Mouse (Mus musculus): ENCODE results near the gene Mslnl. TPM values are rescaled to one million over a fixed set of nuclear protein-coding genes. Genes with fewer than 3 reads are reported as not detected.

The Mslnl gene
- polyA plus RNA-seq, 1 experiment from 2014 or later = not detected

DNA sequence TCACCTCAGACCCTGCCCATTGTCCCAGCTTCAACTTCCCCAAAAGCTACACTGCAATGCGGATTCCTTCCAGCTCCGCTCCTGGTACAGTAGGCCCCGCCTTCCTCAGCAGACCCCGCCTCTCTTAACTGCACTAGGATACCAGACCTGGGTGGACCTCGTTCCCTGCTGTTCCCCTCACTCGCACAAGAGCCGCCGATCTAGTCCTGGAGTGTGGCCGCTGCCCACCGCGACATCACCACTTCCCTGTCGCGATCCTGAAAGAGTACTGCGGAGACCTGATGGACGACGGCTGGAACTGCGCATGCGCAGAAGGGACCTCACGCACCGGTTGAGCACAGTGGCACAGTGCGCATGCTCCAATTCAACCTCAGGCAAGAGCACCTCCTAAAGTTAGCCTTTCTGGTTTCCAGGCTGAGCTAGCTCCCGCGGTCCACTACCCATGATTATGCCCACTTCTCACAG lies 49.5 kb downstream of the Mslnl start, which contains the start of gene Haghl:
Haghl (minus strand) TSS at position 393 of the 465 bp plus-strand sequence.
- under 1% methylated on average over 23 of the region's 23 CpGs for WGBS

DNA sequence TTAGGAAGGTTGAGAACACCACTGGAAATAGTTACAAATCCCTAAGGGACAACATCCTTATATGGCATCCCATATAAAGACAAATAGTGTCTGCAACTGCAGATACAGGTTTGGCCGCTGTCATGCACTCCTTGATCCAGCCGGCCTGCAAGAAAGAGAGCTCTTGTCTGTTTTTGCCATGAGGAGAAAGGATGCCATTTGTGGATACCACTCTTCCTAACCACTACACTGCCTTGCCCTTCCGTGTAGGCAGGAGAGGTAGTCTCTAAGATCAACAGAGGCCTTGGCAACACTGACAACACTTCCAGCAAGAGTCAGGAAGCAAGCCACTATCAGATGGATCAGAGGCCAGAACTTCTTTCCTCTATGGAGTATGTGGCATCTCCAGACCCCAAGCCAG lies 50.4 kb downstream of the Mslnl start, which contains the start of gene Ccdc78:
Ccdc78 (plus strand) TSS at position 301 of the 400 bp plus-strand sequence.
- H3K4me3 ChIP-seq (ENCODE audit: low read depth, low read length) = peak within 1 kb of the TSS; percentile 65
- peaks cover 38% of the 10 kb centered on the region; the same call in 1 of the 2 replicates for H3K36me3 ChIP-seq (ENCODE audit: control insufficient read depth, insufficient read depth)
- H3K4me1 ChIP-seq (replicated peaks; ENCODE audit: control insufficient read depth, insufficient read depth, low read length) = peaks cover 6% of the 10 kb centered on the region; the same call in 1 of the 2 replicates
- H3K9ac ChIP-seq (ENCODE audit: low read depth, low read length) = peak within 1 kb of the TSS; percentile 55; the same call in 1 of the 2 replicates
- H3K27ac ChIP-seq (ENCODE audit: low read depth, low read length) = no peak within 1 kb of the TSS
- peak within 1 kb of the TSS; percentile 88 for H3K4me2 ChIP-seq (replicated peaks; ENCODE audit: low read depth)
- 76% methylated on average over 3 of the region's 3 CpGs for WGBS
- no peaks in the 10 kb centered on the region for H3K27me3 ChIP-seq (replicated peaks; ENCODE audit: control insufficient read depth, insufficient read depth, low read length)
- H3K9me3 ChIP-seq (ENCODE audit: control insufficient read depth) = no peaks in the 10 kb centered on the region
- no peak for ATAC-seq
- TF ChIP-seq CTCF (IDR thresholded peaks at IDR 0.05; ENCODE audit: low read depth) = no peak

More for the DNA sequence above, 49.5 kb downstream of the Mslnl start, which contains the start of gene Haghl:
- no peaks in the 10 kb centered on the region for H3K9me3 ChIP-seq (ENCODE audit: control insufficient read depth)
- peak within 1 kb of the TSS; percentile 55 for H3K9ac ChIP-seq (ENCODE audit: low read depth, low read length)
- H3K27me3 ChIP-seq (replicated peaks; ENCODE audit: control insufficient read depth, insufficient read depth, low read length) = no peaks in the 10 kb centered on the region
- no peak within 1 kb of the TSS; the same call in 1 of the 2 replicates for H3K27ac ChIP-seq (ENCODE audit: low read depth, low read length)
- H3K4me2 ChIP-seq (replicated peaks; ENCODE audit: low read depth) = peak within 1 kb of the TSS; percentile 88
- peak; percentile 80 for ATAC-seq
- peak within 1 kb of the TSS; percentile 65 for H3K4me3 ChIP-seq (ENCODE audit: low read depth, low read length)
- peak; percentile 14; the same call in 1 of the 2 replicates for TF ChIP-seq CTCF (IDR thresholded peaks at IDR 0.05; ENCODE audit: low read depth)
- H3K4me1 ChIP-seq (replicated peaks; ENCODE audit: control insufficient read depth, insufficient read depth, low read length) = peaks cover 6% of the 10 kb centered on the region; the same call in 1 of the 2 replicates
- H3K36me3 ChIP-seq (ENCODE audit: control insufficient read depth, insufficient read depth) = peaks cover 48% of the 10 kb centered on the region; the same call in 1 of the 2 replicates

DNA sequence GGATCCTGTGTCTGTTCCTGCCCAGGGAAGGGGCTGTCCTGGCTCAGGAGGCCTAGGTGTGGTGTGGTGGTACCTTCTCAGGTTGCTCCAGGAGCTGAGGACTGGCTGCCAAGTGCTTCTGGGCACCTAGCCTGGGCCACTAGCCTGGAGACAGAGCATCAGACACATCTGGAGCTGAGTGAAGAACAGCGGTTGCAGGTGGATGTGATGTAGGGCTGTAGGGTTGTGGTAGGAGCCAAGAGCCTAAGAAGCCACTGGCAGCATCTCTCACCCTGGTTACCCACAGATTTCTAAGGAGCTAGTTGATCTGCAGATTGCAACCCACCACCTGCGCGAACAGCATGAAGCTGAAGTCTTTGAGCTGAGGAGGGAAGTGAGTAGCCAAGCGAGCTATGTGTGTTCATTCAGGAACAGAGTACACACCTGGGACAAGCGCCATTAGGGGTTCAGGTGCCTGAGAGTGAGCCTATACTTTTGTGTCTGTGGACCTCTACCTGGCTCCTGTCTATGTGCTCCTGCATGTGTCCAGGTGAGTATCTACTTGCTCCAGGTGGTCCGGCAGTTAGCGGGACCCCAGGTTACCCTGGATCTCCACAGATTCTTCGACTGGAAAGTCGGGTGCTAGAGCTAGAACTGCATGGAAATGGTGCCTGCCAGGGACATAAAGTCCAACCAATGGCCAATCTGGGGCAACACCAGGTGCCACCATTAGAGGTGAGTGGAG lies 51.1 kb downstream of the Mslnl start:
- H3K9me3 ChIP-seq (ENCODE audit: control insufficient read depth) = no peaks in the 10 kb centered on the region
- H3K4me1 ChIP-seq (replicated peaks; ENCODE audit: control insufficient read depth, insufficient read depth, low read length) = peaks cover 10% of the 10 kb centered on the region; the same call in 1 of the 2 replicates
- H3K36me3 ChIP-seq (ENCODE audit: control insufficient read depth, insufficient read depth) = peaks cover 32% of the 10 kb centered on the region; the same call in 1 of the 2 replicates
- no peak overlapping the region for H3K27ac ChIP-seq (ENCODE audit: low read depth, low read length)
- H3K4me3 ChIP-seq (ENCODE audit: low read depth, low read length) = no peak overlapping the region
- H3K27me3 ChIP-seq (replicated peaks; ENCODE audit: control insufficient read depth, insufficient read depth, low read length) = no peaks in the 10 kb centered on the region
- TF ChIP-seq CTCF (IDR thresholded peaks at IDR 0.05; ENCODE audit: low read depth) = no peak
- H3K9ac ChIP-seq (ENCODE audit: low read depth, low read length) = no peak overlapping the region
- 89% methylated on average over 9 of the region's 9 CpGs for WGBS
- H3K4me2 ChIP-seq (replicated peaks; ENCODE audit: low read depth) = no peak overlapping the region
- ATAC-seq = no peak

DNA sequence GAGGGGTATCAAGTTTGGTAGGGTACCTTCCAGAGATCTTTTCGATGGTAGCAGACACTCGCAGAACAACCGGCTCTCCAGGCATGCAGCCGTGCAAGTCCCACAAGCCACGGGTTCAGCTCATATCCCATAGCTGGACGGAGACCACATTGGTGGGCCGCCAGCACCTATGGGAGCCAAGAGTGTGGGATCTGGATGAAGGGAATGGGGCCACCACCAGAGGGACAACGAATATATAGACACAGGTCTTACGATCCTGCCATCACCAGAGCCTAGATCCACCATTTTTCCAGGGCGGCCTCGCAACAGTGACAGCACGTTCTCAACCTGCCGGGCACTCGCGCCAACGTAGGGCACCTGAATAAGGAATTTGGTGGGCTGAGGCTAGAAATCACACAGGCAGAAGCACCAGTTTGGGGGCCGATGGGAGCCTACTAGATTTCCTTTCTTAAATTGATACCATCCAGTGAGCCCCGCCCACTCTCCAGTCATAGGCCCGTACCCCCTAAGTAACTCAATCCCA lies 55.5 kb downstream of the Mslnl start:
- TF ChIP-seq CTCF (IDR thresholded peaks at IDR 0.05; ENCODE audit: low read depth) = 0 out of 2 replicates have a peak, but pooled peaks have one; percentile 30
- Histone ChIP-seq H3K4me1 (replicated peaks; ENCODE audit: control insufficient read depth, insufficient read depth, low read length) (peaks cover 19% of the 10 kb centered on the region; the same call in 1 of the 2 replicates), H3K9ac (ENCODE audit: low read depth, low read length) (peak overlapping the region; percentile 76), H3K4me2 (replicated peaks; ENCODE audit: low read depth) (peak overlapping the region; percentile 85), H3K36me3 (ENCODE audit: control insufficient read depth, insufficient read depth) (peaks cover 19% of the 10 kb centered on the region; the same call in 1 of the 2 replicates), H3K27me3 (replicated peaks; ENCODE audit: control insufficient read depth, insufficient read depth, low read length) (no peaks in the 10 kb centered on the region), H3K9me3 (ENCODE audit: control insufficient read depth) (no peaks in the 10 kb centered on the region), H3K4me3 (ENCODE audit: low read depth, low read length) (peak overlapping the region; percentile 83), H3K27ac (ENCODE audit: low read depth, low read length) (peak overlapping the region; percentile 99)
- WGBS = 20% methylated on average over 19 of the region's 19 CpGs
- no peak for ATAC-seq

DNA sequence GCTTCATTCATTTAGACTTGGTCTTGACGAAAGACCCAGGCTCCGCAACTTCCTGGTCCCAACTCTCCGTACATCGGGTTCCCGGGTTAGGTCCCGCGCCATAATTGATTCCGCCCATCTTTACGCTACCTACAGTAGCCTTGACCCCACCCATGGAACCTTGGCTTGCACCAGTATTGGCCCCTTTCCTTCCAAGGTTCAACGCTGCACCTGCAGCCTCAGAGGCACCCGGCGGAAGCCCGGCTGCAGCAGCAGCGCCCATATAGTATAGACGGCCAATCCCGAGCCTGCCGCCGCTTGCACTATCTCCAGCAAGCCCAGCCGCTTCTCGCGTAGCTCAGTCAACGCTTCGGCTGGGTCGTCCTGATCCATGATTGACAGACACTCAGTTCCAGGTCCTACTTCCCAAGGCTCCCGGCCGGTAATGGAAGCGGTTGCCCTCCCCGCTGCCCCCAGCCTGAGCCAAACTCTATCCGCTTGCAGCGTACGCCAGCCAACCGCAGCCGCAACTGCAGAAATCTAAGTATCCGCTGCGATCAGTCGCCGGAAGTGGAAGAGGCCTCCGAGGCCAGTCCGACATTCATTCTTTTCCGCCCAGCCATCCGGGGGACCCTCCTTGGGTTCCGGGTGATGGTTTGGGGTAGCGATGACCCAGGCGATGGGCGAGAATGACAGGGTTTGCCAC lies 56.1 kb downstream of the Mslnl start:
- under 1% methylated on average over 45 of the region's 45 CpGs for WGBS
- Histone ChIP-seq H3K4me3 (ENCODE audit: low read depth, low read length) (peak overlapping the region; percentile 83), H3K27ac (ENCODE audit: low read depth, low read length) (peak overlapping the region; percentile 99), H3K4me1 (replicated peaks; ENCODE audit: control insufficient read depth, insufficient read depth, low read length) (peaks cover 19% of the 10 kb centered on the region; the same call in 1 of the 2 replicates), H3K27me3 (replicated peaks; ENCODE audit: control insufficient read depth, insufficient read depth, low read length) (no peaks in the 10 kb centered on the region), H3K4me2 (replicated peaks; ENCODE audit: low read depth) (peak overlapping the region; percentile 85), H3K9ac (ENCODE audit: low read depth, low read length) (peak overlapping the region; percentile 76), H3K36me3 (ENCODE audit: control insufficient read depth, insufficient read depth) (peaks cover 19% of the 10 kb centered on the region; the same call in 1 of the 2 replicates), H3K9me3 (ENCODE audit: control insufficient read depth) (no peaks in the 10 kb centered on the region)
- peak; percentile 92 for ATAC-seq
- TF ChIP-seq CTCF (IDR thresholded peaks at IDR 0.05; ENCODE audit: low read depth) = no peak

Data from intestine, postnatal 0 days (tissue).